Mouse (Mus musculus): Measurements from ENCODE around the gene Tiam1.

Tiam1 gene

DNA sequence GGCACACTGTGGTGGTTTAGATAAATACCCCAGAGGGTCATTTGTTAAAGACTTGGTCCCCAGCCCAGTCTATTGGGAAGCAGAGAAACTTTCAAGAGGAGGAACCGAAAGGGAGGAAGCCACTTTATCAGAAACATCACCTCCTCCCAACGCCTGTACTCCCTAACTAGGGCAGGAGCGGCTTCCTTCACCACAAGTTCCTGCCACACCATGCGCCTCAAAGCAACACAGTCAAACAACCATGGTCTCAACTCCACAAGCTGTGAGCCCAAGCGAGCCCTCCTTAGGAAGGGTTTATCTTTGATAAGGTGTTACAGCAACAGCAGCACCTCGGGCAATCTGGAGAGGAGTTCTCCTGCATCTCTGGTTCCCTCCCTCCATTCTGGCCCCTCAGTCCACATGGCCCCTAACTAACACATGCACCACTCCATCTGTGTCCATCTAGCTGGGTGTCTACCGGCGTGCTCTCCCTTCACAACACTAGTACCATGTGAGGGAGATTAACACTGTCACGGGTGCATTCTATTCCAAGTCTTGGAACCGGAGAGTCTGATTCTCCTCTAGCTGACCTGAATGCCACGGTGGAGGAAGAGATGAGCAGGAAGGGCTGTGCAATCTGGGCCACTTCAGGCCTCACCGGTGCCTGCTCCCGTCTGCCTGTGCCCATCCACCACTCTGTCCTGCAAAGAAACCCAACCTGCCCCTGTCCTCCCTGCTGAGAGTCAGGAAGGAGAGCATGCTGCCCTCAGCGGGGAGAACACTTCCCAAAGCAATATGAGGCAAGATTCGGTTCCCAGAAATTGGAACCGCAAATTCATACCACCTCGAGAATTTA, 149.4 kb downstream of the Tiam1 start:
- DNase-seq (ENCODE audit: low spot score) = no peak

DNA sequence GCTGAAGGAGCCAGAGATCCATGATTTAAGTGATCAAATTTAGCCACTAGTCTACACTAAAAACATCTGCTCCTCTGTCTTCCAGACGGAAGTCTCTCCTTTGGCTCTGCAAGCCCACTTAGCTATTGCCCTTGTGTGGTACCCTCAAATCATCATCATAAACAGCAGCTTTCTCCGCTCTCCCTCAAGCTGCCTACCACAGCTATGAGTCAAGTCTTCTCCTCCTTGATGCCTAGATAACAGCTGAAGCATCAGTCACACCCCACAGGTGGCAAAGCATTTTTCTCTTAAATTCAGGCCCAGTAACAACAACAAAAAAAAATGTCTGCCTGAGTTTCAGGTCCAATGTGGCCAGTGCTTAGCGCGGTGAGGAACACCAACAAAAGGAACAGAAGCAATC, 150.1 kb downstream of the Tiam1 start:
- no peak for DNase-seq (ENCODE audit: low spot score)

- DNase-seq (ENCODE audit: low spot score) = no peak
Observed at GRCm38 (mm10) chr16:89991701-89992152, 151.8 kb downstream of the Tiam1 start.

GRCm38 (mm10) chr16:89990288-89990955, 153.1 kb downstream of the Tiam1 start:
- no peak for DNase-seq (ENCODE audit: low spot score)

GRCm38 (mm10) chr16:89989816-89990215, 153.8 kb downstream of the Tiam1 start:
- DNase-seq (ENCODE audit: low spot score) = no peak

GRCm38 (mm10) chr16:89986672-89987362, 156.8 kb downstream of the Tiam1 start:
- DNase-seq (ENCODE audit: low spot score) = no peak

- DNase-seq (ENCODE audit: low spot score) = no peak
Observed at GRCm38 (mm10) chr16:89985702-89986481, 157.7 kb downstream of the Tiam1 start.

- DNase-seq (ENCODE audit: low spot score) = no peak
Observed at GRCm38 (mm10) chr16:89980075-89980744, 163.4 kb downstream of the Tiam1 start.

DNA sequence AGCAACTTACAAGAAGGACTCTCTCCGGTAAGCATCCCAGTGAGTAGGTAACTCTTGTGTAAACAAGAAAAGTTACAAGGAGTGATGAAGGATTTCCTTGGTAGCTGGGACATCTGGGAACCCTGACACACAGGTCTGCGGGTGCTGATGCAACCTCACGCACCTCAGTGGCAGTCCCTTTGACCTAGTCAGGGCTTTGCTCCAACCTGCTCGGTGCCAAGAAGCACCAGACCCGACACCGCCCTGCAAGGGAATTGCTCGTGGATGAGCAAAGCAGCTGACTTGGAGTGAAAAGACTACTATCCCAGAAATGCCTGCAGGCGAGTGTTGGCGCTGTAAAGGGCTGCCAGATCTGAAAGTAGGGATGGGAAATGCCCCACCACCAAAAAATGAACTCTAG, 168.1 kb downstream of the Tiam1 start:
- DNase-seq (ENCODE audit: low spot score) = no peak

DNA sequence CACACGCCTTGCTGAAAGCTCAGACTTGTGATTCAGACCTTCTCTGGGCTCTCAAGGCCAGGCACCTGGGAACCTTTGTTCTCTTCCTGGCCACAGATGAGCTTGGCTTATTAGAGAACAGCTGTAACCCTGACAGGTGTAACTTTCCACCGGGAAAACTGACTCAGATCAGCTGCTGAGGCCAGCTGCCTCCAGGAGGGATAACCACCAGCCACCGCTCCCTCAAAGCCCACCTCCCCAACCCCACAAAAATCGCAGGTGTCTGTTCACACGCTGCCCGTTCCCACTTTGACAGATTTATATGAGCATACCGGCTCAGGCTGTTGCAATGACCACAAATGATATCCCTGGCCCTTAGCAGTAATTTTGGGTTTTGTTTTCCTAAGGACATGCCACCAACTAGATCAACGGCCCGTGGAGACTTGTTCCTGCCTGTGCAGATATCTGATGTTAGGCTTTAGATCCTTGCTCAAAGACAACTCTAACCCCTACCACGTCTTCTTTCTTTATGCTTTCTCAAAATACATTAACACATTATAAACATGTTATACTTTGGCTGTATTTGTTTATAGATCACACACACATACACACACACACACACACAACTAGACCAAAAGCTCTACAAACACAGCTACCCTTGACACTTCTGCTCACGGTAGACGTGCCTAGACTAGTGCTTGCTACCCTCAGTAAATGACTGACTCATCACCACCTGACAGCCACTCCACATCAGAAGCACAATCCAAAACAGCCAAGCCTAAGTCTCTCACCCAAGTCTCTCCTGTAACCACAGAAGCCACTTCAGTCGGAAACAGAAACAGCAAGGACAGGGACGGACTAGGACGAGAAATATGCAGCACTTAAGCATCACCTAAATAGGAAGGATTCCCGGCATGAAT, 169.5 kb downstream of the Tiam1 start:
- DNase-seq (ENCODE audit: low spot score) = no peak

GRCm38 (mm10) chr16:89972854-89973487, 170.6 kb downstream of the Tiam1 start:
- DNase-seq (ENCODE audit: low spot score) = no peak

- DNase-seq (ENCODE audit: low spot score) = no peak
Observed at GRCm38 (mm10) chr16:89972018-89972417, 171.6 kb downstream of the Tiam1 start.

DNA sequence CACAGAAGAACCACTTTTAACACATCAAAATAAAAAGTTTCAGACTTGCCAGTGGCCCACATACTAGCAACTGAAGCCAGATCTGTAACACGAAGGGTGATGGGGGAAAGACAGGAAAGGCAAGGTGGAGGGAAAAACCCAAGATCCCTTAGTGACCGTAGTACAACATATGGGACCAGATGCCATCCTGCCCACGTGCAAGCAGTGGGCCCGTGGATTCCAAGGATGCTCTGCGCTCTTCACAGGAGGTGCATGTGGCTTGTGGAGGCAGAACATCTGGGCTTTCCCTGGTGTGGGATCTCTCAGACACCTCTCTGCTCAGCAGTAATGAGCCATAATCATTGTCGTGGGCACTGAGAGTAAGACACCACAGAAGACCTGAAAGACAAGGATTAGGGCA, 175.5 kb downstream of the Tiam1 start:
- DNase-seq (ENCODE audit: low spot score) = no peak

DNA sequence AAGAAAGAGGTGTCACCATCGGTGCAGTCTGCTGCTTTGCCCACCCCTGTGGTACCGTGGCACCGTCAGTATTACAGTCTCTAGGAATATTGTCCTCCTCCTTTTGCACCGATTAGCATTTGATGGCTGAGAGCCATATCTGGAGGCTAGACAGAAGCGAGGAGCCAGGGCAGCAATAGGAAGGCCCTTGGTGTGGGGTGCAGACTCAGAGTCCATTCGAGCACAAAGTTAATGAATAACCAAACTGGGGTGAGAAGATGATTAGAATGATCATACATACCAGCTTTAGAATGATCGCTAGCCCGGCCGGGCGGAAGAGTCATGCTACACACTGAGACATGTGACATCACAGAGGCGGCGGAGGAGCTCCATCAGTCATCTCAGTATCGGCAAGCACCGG, 180.7 kb downstream of the Tiam1 start:
- no peak for DNase-seq (ENCODE audit: low spot score)

DNA sequence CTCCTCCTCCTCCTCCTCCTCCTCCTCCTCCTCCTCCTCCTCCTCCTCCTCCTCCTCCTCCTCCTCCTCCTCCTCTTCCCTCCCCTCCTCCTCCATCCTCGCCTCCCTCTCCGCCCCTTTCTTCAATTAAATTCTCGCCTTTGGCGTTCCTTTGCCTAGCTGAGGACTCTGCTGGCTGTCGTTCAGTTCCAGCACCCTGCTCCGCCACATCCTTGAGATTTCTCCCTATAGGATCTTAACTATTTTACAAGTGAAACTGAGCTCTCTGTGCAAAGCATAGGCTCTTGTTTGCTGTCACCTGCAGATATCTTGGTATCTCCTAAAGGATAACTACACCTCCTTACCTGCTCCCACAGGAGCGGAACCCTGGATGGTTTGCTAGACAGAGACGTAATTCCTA, 182.7 kb downstream of the Tiam1 start:
- no peak for DNase-seq (ENCODE audit: low spot score)

- no peak for DNase-seq (ENCODE audit: low spot score)
Observed at GRCm38 (mm10) chr16:89960186-89960878, 183.2 kb downstream of the Tiam1 start.

DNA sequence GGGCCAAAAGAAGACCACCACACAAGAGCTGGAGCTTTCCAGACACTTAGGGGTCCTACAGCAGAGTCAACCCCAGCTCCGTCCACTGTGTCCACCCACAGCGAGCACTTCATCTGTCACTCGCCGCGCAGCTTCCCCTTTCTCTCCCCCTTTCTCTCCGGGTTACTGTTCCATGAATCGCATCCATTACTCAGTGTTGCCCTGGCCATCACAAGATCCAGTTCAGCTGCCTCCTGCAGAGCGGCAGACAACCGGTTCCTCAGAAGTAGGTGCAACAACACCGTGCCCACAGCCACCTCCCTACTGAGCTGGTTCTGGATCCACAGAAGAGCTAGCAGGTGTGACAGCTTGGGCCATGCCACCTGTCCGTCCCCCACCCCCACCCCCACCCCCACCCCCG, 184.6 kb downstream of the Tiam1 start:
- DNase-seq (ENCODE audit: low spot score) = no peak

GRCm38 (mm10) chr16:89958030-89958429, 185.5 kb downstream of the Tiam1 start:
- no peak for DNase-seq (ENCODE audit: low spot score)

GRCm38 (mm10) chr16:89954525-89954924, 189.0 kb downstream of the Tiam1 start:
- DNase-seq (ENCODE audit: low spot score) = no peak

All from urinary bladder, postnatal 10 days (tissue).